Mouse (Mus musculus): Measurements from ENCODE around the gene Erp27.

- TF ChIP-seq CTCF (IDR thresholded peaks at IDR 0.05) (no peak), EP300 (IDR thresholded peaks at IDR 0.05) (peak; percentile 98)
These were observed 23.8 kb downstream of the Erp27 start for GRCm38 (mm10) chr6:136898222-136898621.
